Mouse (Mus musculus) hindbrain, embryonic 11.5 days (tissue): ENCODE measurements at regions not wholly inside any gene's neighbourhood (a gene's known extent, or its start where the extent isn't known, plus 50 kb on each side); places are given as distances from the start of the nearest gene placed in this dataset.

Source experiments
- ATAC-seq: fragments of 200-750 bp; cut with Nextera tagmentation; 2 replicates; pipeline ENCODE4 v1.8.0; 2017; ENCODE audit warnings: mild to moderate bottlenecking, moderate TSS enrichment, moderate library complexity; ENCODE audit not compliant: low FRiP score
- DNase-seq: peaks from one replicate; pipeline ENCODE4 v3.0.0-alpha.2; 2015; ENCODE audit warnings: low spot score
- H3K27ac ChIP-seq: fragments of 300-500 bp; sonication (generic); 2 replicates; pipeline ENCODE4 v1.5.1; 2014; ENCODE audit warnings: mild to moderate bottlenecking, low read depth, low read length
- H3K27me3 ChIP-seq: fragments of 300-500 bp; sonication (generic); 2 replicates; pipeline ENCODE4 v1.6.1; 2014; ENCODE audit warnings: mild to moderate bottlenecking, low read length, moderate library complexity, mixed read lengths; ENCODE audit not compliant: control insufficient read depth, insufficient read depth
- H3K36me3 ChIP-seq: fragments of 300-500 bp; sonication (generic); 2 replicates; pipeline ENCODE4 v1.6.1; 2014; ENCODE audit warnings: mild to moderate bottlenecking, low read length, moderate library complexity, mixed read lengths; ENCODE audit not compliant: control insufficient read depth, insufficient read depth
- H3K4me1 ChIP-seq: fragments of 300-500 bp; sonication (generic); replicated peaks from 2 replicates; pipeline ENCODE4 v1.6.1; 2014; ENCODE audit warnings: low read length, mixed read lengths; ENCODE audit not compliant: control insufficient read depth, insufficient read depth
- H3K4me2 ChIP-seq: fragments of 300-500 bp; sonication (generic); replicated peaks from 2 replicates; pipeline ENCODE4 v1.6.1; 2014; ENCODE audit warnings: mild to moderate bottlenecking, low read depth, low read length
- H3K4me3 ChIP-seq: fragments of 300-500 bp; sonication (generic); 2 replicates; pipeline ENCODE4 v1.5.1; 2014; ENCODE audit warnings: low read depth, low read length
- H3K9ac ChIP-seq: fragments of 300-500 bp; sonication (generic); 2 replicates; pipeline ENCODE4 v1.6.1; 2014; ENCODE audit warnings: low read depth, low read length
- H3K9me3 ChIP-seq: fragments of 300-500 bp; sonication (generic); 2 replicates; pipeline ENCODE4 v1.6.1; 2016; ENCODE audit warnings: low read length; ENCODE audit not compliant: control insufficient read depth
- WGBS: fragments of 180-500 bp; shearing (Covaris S2); extraction: QIAGEN DNeasy Blood & Tissue Kit; methylation state at CpG from one replicate; pipeline ENCODE4 v1.1.7; 2014; 5-methylcytosine and 5-hydroxymethylcytosine counted together

DNA sequence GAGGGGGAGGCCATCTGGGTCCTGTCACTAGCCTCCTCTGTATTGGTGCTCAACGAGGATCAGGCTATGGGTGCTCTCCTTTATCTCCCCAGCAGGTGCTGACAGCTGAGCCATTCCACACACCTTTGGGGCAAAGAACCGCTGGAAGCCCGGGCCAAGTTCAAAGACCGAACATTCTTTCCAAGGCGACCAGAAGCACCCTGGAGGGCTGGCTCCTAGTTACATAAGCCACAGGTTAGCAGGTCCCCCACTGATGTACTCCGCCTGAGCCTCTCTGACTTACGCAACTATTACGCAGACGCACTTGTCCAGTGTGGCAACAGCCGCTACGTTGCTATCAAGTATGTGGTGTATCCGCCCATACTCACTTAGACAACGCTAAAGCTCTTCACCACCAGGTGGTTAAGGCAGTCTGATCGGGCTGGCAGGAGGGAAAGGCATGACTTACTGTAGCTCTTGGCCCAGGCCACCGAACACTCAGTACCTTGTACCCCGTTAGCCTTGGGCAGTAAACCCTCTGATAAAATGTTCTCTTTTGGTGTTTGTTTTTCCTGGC, 69.2 kb downstream of the Gm33543 start:
- Histone ChIP-seq H3K36me3 (no peaks in the 10 kb centered on the region), H3K9me3 (no peaks in the 10 kb centered on the region), H3K4me3 (no peak overlapping the region), H3K9ac (no peak overlapping the region), H3K4me1 (no peaks in the 10 kb centered on the region), H3K27ac (no peak overlapping the region), H3K4me2 (no peak overlapping the region), H3K27me3 (no peaks in the 10 kb centered on the region)
- 88% methylated on average over 16 of the region's 16 CpGs for WGBS
- no peak for DNase-seq
- no peak for ATAC-seq

DNA sequence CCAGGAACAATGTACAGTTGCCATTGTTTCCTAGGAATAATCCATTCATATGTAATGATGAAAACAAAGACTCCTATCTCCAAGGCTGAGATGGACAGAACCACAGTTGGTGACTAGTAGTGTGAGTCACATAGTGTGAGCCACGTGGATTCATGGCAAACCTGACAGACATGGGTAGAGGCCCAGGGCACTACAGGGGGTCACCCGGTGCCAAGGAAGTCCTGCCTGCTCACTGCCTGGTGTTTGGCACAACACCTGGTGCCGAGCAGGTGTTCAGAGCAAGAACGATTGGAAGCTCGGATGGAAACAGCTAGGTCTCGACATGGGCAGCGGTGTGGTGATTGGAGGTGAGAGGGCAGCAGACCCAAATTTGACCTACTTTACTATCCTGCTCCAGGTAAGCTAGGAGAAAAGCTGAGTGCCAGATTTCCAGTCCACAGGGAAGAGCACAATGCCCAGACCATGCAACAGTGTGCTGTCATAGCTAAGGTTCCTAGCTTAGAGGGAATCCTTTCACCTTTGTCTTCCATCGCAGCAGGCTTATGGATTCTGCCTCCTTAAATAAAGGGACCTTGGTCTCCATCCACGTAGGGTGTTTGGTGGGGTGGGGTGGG, 69.8 kb downstream of the Gm33543 start:
- ATAC-seq (no peak), DNase-seq (no peak)
- no peaks in the 10 kb centered on the region for H3K9me3 ChIP-seq
- no peak overlapping the region for H3K4me3 ChIP-seq
- no peak overlapping the region for H3K4me2 ChIP-seq
- no peaks in the 10 kb centered on the region for H3K27me3 ChIP-seq
- no peak overlapping the region for H3K9ac ChIP-seq
- no peaks in the 10 kb centered on the region for H3K36me3 ChIP-seq
- H3K27ac ChIP-seq: no peak overlapping the region
- 86% methylated on average over 9 of the region's 9 CpGs for WGBS
- H3K4me1 ChIP-seq: no peaks in the 10 kb centered on the region

DNA sequence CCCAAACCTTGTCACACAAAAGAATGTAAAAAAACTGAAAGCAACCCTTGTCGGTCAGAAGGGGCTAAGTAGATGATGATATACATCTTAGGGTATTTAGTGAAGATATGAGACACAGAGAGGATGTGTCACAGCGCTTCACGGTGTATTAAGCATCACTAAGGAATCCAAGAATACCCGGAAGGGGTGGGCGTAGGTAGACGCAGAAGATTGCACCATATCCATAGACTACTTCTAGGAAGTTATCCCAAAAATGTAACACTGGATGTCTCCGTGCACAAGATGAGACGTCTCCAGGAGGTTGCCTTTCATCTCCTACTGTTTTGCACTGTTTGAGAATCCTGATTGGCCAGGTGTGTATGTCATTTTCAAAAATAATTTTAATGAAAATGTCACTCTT, 73.8 kb downstream of the Gm33543 start:
- Histone ChIP-seq H3K27ac (no peak overlapping the region), H3K27me3 (no peaks in the 10 kb centered on the region), H3K4me2 (no peak overlapping the region), H3K36me3 (no peaks in the 10 kb centered on the region), H3K4me3 (no peak overlapping the region), H3K9me3 (no peaks in the 10 kb centered on the region), H3K9ac (no peak overlapping the region), H3K4me1 (no peaks in the 10 kb centered on the region)
- ATAC-seq (no peak), DNase-seq (no peak)
- 88% methylated on average over 8 of the region's 8 CpGs for WGBS

DNA sequence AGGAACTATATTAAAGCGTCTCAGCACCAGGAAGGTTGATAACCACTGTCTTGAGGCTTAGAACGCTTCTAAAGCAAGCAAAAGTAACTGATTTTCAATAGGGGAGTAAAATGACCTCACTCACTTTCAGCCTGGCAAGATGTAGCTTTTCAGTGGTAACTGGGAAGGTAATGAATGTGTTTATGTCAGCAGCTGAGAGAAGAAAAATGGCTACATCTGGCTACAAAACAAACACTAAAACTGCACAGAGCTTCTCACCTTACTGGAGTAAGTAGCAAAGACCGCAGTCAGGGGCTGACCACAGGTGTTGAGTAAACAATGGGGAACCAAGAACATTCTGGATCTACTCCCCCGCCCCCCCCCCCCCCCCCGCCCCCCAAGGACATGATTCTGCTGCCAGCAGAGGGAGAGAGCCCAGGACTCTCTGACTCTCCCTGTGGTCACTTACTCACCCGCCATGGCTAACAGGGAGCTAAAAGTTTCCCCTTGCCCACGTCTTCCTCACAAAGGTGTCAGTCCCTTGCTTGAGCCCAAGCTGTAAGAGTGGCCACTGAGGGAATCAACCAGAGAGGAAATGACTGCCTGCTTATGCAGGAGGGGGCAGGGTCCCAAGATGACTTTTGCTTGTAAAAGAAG, 75.1 kb downstream of the Gm33543 start:
- Histone ChIP-seq H3K9me3 (no peaks in the 10 kb centered on the region), H3K4me3 (no peak overlapping the region), H3K27ac (no peak overlapping the region), H3K27me3 (no peaks in the 10 kb centered on the region), H3K36me3 (no peaks in the 10 kb centered on the region), H3K9ac (no peak overlapping the region), H3K4me1 (no peaks in the 10 kb centered on the region), H3K4me2 (no peak overlapping the region)
- no peak for ATAC-seq
- DNase-seq: no peak
- 75% methylated on average over 5 of the region's 7 CpGs for WGBS

DNA sequence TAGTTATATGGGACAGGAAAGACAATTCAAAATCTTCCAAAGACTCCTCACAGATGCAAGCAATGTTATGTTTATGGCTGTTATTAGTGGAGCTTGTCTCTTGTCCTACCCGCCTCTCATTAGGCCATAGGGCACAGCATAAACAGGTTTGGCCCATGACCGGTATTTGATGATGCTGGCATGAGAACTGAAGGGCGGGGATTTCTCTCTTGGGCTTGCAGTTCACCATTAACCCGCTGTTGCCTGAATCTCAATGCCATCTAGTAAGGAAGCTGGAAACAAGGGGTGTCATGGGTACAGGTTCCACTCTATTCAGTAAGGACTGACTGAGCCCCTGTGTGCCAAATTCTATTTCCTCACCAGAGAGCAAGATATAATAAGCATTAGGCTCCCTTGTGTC, 78.6 kb downstream of the Gm33543 start:
- Histone ChIP-seq H3K9ac (no peak overlapping the region), H3K9me3 (no peaks in the 10 kb centered on the region), H3K4me3 (no peak overlapping the region), H3K36me3 (no peaks in the 10 kb centered on the region), H3K4me2 (no peak overlapping the region), H3K4me1 (no peaks in the 10 kb centered on the region), H3K27me3 (no peaks in the 10 kb centered on the region), H3K27ac (no peak overlapping the region)
- no peak for DNase-seq
- ATAC-seq: no peak
- 78% methylated on average over 4 of the region's 4 CpGs for WGBS

DNA sequence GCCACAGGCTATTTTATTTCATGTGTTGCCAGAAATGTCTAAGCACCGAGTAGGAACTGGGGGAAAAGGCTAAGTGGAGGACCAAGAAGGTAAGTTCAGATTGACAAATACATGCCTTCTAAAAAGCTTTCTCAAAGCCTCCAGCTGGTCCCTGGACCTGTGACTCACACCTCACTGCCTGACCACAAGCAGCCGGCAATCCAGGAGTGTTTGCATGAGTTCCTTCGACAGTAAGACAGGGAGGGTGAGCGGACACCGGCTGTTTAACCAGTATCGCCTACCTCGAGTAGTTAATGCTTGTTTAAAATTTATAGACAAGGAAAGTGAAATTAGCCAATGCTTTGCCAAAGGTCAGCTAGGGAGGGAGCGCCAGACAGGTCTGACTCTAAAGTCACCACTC, 80.1 kb downstream of the Gm33543 start:
- no peak for DNase-seq
- 80% methylated on average over 8 of the region's 8 CpGs for WGBS

DNA sequence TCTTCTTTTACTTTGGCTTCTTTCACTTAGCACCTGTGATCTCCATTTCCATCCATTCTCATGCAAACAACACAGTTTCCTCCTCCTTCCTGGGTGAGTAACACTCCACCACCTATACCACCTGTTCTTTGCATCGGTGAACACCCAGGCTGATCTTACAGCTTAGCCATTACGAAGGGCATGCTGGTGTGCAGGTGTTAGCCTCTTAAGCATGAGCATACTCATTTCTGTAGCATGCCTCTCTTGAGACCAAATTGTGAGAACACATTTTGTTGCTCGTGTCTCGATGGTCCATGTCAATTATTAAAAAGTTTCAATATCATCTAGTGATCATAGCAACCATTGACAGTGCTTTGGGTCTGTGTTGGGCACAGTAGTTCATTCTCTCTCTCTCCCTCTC, 80.8 kb downstream of the Gm33543 start:
- Histone ChIP-seq H3K9ac (no peak overlapping the region), H3K27me3 (no peaks in the 10 kb centered on the region), H3K4me1 (no peaks in the 10 kb centered on the region), H3K36me3 (no peaks in the 10 kb centered on the region), H3K4me3 (no peak overlapping the region), H3K27ac (no peak overlapping the region), H3K4me2 (no peak overlapping the region), H3K9me3 (no peaks in the 10 kb centered on the region)
- DNase-seq (no peak), ATAC-seq (no peak)
- 89% methylated on average over 4 of the region's 4 CpGs for WGBS

More for the DNA sequence above, 80.1 kb downstream of the Gm33543 start:
- no peak overlapping the region for H3K4me2 ChIP-seq
- H3K9ac ChIP-seq: no peak overlapping the region
- no peaks in the 10 kb centered on the region for H3K27me3 ChIP-seq
- H3K4me1 ChIP-seq: no peaks in the 10 kb centered on the region
- H3K4me3 ChIP-seq: no peak overlapping the region
- ATAC-seq: no peak
- H3K36me3 ChIP-seq: no peaks in the 10 kb centered on the region
- no peaks in the 10 kb centered on the region for H3K9me3 ChIP-seq
- H3K27ac ChIP-seq: no peak overlapping the region

DNA sequence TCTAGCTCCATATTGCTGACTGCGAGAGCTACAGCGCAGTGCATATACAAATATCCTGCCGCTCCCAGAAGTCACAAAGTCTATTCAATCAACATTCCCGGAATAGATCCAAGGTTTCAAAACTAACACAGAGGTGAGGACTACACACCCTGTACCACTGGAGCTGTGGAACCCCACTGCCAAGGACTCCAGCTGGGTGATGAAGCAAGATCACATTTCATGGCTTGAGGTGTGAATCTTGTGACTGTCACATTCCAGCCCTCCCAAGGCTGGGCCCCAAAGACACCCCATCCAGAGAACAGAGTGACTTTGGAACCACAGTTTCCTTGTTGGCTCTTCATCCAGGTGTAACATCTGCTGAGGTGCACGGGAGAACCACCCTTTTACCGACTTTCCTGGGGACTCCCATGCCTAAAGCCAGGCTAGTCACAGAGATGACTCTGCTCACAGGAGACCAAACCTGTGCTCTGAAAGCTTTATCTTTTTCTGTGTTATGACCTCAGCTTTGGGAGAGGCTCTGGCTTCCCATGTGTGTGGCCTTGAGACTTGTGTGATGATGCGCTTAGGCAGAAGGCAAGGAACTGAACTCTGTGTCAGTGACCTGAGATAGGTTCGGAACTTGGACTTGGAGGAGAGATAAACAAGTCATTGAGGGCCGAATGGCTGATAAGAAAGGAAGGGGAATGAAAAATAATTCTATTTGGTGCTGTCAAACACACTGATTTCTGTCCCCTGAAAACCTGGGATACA, 82.4 kb downstream of the Gm33543 start:
- Histone ChIP-seq H3K36me3 (no peaks in the 10 kb centered on the region), H3K4me1 (no peaks in the 10 kb centered on the region), H3K9ac (no peak overlapping the region), H3K27me3 (no peaks in the 10 kb centered on the region), H3K4me2 (no peak overlapping the region), H3K4me3 (no peak overlapping the region), H3K27ac (no peak overlapping the region), H3K9me3 (no peaks in the 10 kb centered on the region)
- ATAC-seq: no peak
- 86% methylated on average over 9 of the region's 9 CpGs for WGBS
- DNase-seq: no peak
